Mouse (Mus musculus): ENCODE data around the gene Nploc4.

The Nploc4 gene

GRCm38 (mm10) chr11:120378611-120379540 lies 58.6 kb downstream of the Nploc4 start, which contains the start of gene Faap100:
Gene Faap100 (minus strand): TSS chr11:120378764.
- DNase-seq (ENCODE audit: low spot score): peak; percentile 90

GRCm38 (mm10) chr11:120378031-120378610 lies 59.4 kb downstream of the Nploc4 start:
- DNase-seq (ENCODE audit: low spot score): no peak

DNA sequence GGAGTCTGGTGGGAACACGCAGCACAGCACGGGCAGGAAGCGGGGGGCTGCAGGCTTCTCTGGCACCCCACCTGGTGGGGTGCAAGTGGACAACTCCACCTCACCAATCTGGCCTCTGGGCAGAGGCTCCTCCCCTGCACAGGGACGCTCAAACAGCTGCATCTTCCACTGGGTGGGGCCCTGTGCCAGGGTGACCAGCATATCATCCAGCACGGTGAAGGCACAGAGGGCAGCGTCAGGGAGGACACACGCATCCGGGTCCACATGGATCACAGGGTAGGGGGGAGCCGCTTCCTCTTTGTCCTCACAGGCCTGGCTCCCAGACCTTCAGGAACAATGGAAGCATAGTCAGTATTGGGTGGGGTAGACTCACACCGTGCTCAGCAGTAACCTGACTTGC lies 60.2 kb downstream of the Nploc4 start:
- DNase-seq (ENCODE audit: low spot score): no peak

GRCm38 (mm10) chr11:120376302-120377160 lies 61.0 kb downstream of the Nploc4 start:
- no peak for DNase-seq (ENCODE audit: low spot score)

DNA sequence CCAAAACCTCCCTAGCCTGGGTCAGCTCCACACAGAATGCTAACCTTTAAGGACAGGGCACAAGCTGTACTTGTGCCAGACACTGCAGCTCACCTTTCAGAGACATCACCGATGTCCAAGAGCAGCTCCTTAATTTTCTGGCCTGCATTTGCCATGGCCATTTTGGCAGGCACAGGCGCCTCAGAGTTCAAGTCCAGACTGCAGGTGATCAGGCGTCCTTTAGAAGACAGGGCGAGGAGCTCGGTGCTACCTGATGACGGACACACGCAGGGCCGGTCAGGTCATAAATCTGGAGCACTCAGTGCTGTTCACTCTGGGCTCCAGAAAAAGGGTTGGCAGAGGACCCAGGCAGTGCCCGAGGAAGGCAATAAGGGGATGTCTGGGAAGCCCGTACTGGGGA lies 62.2 kb downstream of the Nploc4 start:
- DNase-seq (ENCODE audit: low spot score): no peak

- DNase-seq (ENCODE audit: low spot score): no peak
Observed at GRCm38 (mm10) chr11:120373820-120374586, 63.5 kb downstream of the Nploc4 start.

- no peak for DNase-seq (ENCODE audit: low spot score)
Observed at GRCm38 (mm10) chr11:120373025-120373424, 64.5 kb downstream of the Nploc4 start.

DNA sequence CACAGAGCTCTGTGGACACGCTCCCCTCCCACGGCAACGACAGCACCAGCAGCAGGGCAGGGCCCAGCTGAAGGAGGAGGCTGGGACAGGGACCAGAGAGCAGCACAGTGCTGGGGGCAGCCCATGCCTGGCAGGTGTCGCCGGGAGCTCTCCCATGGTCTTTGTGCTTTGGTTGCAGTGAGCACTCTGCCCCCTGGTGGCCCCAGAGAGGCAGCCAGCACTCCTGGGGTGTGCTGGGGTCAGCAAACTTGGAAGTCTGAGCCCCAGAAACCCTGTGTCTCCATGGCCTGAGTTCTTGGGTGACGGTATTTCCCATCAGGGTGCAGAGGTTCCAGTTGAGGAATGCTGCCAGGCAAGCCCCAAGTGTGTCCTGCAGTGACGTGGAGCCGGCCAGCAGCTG lies 67.9 kb downstream of the Nploc4 start:
- peak; percentile 34 for DNase-seq (ENCODE audit: low spot score)

DNA sequence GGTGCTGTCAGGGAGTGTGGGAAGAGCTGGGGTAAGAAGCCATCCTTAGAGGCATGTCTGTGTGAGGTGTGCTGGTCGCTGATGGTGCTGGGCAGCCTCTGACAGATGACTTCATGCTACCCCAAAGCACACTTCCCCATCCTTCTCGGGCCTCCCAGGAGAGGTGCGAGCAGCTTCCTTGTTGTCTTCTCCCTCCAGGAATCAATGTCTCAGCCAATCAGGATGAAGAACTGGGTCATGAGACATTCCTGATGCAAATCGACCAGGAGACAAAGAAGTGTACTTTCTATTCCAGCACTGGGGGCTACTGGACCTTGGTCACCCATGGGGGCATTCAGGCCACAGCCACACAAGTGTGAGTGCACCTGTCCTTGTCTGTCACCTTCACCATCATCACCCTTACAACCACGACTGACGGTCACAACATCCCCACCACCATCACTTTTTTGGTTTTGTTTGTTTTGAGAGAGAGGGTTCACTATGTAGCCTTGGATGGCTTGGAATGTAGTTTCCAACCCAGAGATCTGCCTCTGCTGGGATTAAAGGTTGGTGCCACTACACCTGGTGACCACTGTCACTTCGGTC lies 71.0 kb downstream of the Nploc4 start:
- DNase-seq (ENCODE audit: low spot score): no peak

DNA sequence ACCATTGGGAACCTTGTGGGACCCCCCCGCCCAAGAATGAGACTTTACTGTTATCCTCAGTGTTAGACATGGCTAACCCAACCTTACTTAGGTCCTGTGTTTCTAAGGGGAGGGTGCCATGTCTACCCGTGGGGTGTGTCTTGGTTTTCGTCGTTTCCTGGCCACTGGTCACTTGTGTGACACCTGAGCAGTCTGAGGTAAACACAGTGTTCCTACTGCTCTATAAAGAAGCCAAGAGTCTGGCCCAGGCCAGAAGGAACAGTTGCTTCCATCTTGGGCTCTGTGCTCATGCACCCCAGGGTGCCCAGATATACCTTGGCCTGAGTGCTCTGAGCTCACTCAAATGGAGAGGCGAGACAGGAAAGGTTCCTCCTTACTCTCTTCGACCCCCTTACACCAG lies 74.6 kb downstream of the Nploc4 start:
- no peak for DNase-seq (ENCODE audit: low spot score)

DNA sequence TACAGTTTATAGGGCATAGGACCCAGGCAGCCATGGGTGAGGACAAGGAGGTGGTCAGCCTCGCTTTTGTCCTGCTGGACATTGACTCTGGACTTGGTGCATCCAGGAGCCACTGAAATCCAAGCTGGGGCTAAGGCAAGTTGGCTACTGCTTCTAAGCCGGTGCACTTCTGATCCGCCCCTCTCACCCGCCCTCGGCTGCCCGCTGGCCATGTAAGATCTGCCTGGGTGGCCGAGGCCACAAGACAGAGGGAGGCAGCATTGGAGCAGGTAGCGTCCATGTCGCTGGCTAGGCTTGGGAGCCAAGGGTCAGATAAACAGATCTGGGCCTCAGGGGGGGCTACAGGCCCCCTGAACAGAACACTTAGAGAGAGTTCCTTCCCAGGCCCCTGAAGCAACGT lies 76.2 kb downstream of the Nploc4 start, which contains the start of gene Fscn2:
Gene Fscn2 (plus strand): TSS at position 240 of the 400 bp plus-strand sequence.
- DNase-seq (ENCODE audit: low spot score): no peak

- no peak for DNase-seq (ENCODE audit: low spot score)
Observed at GRCm38 (mm10) chr11:120360755-120361154, 76.8 kb downstream of the Nploc4 start.

DNA sequence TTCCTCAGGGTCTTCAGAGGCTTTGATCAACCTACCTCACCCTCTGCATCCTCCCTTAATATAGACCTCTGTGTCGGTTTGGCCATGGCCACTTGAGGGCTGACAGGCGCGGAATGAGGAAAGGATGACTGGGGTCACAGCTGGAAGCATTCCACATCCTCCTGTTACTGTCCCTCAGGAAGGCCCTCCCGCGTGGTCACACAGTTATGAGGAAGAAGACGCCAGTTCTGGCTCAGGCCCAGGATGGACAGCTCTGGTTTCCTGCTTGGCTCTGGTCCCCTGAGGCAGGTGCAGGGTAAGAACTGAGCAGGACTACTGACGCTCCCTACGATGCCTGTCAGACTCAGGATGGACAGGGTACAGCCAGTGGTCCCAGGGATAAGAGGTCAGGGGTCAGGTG lies 77.4 kb downstream of the Nploc4 start:
- DNase-seq (ENCODE audit: low spot score): no peak

DNA sequence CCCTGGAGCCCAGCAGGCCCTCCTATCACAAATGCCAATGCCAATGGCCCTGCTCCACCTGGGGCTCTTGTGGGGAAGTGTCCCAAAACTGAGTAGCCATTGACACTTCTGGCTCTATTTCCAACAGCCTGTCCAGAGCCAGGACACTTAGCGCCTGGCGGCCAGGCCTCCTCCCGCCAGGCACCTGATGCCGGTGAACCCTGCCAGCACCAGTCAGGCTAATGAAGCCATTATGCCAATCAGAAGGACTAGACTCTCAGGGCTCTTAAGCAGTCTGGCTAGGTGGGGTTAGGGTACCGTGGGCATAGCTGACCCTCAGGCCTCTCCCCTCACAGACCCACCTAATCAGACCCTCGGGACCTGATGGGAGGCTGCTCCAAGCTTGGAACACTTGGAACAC lies 78.1 kb downstream of the Nploc4 start:
- DNase-seq (ENCODE audit: low spot score): no peak

DNA sequence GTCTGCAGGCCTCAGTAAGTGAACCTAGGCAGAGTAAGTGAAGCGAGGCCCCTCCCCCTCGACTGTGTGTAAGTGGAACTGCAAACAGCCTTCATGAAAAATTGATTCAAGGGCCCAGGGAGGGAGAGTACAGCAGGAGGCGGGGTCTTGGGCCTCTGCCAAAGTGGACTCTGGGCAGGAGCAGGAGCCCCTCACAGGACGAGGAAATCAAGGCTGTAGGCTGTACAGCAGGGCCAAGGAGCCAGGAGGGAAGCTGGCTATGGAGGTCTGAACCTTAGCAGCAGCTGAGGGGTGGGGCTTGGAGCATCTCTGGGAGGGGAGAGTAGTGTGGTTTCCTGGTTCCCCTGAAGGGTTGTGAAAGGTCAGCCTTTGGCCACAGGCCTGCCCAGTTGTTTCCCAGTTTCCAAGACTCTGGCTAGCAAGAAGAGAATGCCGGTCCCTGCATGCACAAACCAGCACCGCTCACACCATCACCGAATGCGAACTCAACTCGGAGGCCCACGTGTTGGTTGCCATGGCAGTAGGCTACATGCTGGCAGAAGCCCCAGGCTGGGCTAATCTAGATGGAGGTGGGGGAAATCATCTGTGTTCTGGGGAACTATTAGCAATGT lies 79.6 kb downstream of the Nploc4 start:
- no peak for DNase-seq (ENCODE audit: low spot score)

- no peak for DNase-seq (ENCODE audit: low spot score)
Observed at GRCm38 (mm10) chr11:120356900-120357299, 80.6 kb downstream of the Nploc4 start.

GRCm38 (mm10) chr11:120356319-120356840 lies 81.1 kb downstream of the Nploc4 start:
- no peak for DNase-seq (ENCODE audit: low spot score)

DNA sequence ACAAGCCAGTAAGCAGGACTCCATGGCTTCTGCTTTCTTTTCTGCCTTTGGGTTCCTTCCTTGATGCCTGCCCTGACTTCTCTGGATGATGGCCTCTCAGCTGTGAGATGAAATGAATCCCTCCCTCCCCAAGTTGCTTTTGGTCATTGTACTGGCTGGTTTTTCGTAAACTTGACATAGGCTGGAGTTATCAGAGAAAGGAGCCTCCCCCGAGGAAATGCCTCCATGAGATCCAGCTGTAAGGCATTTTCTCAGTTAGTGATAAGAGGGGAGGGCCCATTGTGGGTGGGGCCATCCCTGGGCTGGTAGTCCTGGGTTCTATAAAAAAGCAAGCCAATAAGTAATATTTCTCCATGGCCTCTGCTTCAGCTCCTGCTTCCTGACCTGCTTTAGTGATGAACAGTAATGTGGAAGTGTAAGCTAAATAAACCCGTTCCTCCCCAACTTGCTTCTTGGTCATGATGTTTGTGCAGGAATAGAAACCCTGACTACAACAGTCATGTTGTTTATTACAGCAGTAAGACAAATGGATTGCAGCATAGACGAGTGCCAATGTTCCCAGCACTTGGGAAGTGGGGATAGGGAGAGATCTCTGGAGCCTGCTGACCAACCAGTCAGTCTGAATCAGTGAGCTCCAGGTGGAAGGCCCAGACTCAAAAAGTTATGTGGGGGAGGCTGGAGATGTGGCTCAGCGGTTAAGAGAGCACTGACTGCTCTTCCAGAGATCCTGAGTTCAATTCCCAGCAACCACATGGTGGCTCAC lies 82.0 kb downstream of the Nploc4 start:
- DNase-seq (ENCODE audit: low spot score): peak; percentile 56

All from c-Kit-positive CD71-positive TER-119-positive erythroid progenitor cells, embryonic 14.5 days (primary cell).